Mouse (Mus musculus) myocyte (in vitro differentiated cells): ENCODE results near the gene Olfr608. TPM values are rescaled to one million over a fixed set of nuclear protein-coding genes. Genes with fewer than 3 reads are reported as not detected.
"Not testable (repeated sequence)": the region's sequence is repeated elsewhere in the genome, so short reads cannot be mapped to it uniquely, and the experiment has no call there.

Experiments used
- H3K27me3 ChIP-seq: one replicate; pipeline ENCODE4 v1.6.1; 2011; ENCODE audit not compliant: control insufficient read depth, insufficient read depth, insufficient read length
- H3K36me3 ChIP-seq: one replicate; pipeline ENCODE4 v1.6.1; 2011; ENCODE audit not compliant: control insufficient read depth, insufficient read depth
- H3K4me2 ChIP-seq: one replicate; pipeline ENCODE4 v1.6.1; 2011; ENCODE audit warnings: low read depth, control low read depth
- H3K4me3 ChIP-seq: one replicate; pipeline ENCODE4 v1.5.1; 2011; ENCODE audit warnings: mild to moderate bottlenecking, control low read depth, moderate library complexity
- H3K79me2 ChIP-seq: one replicate; pipeline ENCODE4 v1.6.1; 2011; ENCODE audit not compliant: control insufficient read depth, insufficient read depth
- H3ac ChIP-seq: one replicate; pipeline ENCODE4 v1.6.1; 2011; ENCODE audit not compliant: control insufficient read depth, insufficient read length
- CEBPB ChIP-seq: IDR thresholded peaks from 2 replicates; pipeline ENCODE4 v1.6.1; 2011; ENCODE audit warnings: mild to moderate bottlenecking, moderate library complexity; ENCODE audit not compliant: poor library complexity, insufficient read depth, severe bottlenecking
- E2F4 ChIP-seq: IDR thresholded peaks from one replicate; pipeline ENCODE4 v1.6.1; 2011; ENCODE audit warnings: mild to moderate bottlenecking, control low read depth, moderate library complexity; ENCODE audit not compliant: insufficient read depth
- MAX ChIP-seq: IDR thresholded peaks from one replicate; pipeline ENCODE4 v1.6.1; 2011; ENCODE audit warnings: low read depth, mild to moderate bottlenecking, control low read depth
- MYOD1 ChIP-seq, 3 experiments: IDR thresholded peaks; one replicate each; pipeline ENCODE4 v1.6.1; 2011; ENCODE audit warnings: control low read depth in 2 of 3, low read depth in 2 of 3, mild to moderate bottlenecking in 2 of 3, moderate library complexity in 1 of 3; ENCODE audit not compliant: insufficient read length in 2 of 3, control insufficient read depth in 1 of 3
- MYOG ChIP-seq, 3 experiments: IDR thresholded peaks; one replicate each; pipeline ENCODE4 v1.6.1; 2011; ENCODE audit warnings: control low read depth in 2 of 3, low read depth in 2 of 3, mild to moderate bottlenecking in 2 of 3; ENCODE audit not compliant: insufficient read length in 2 of 3, control insufficient read depth in 1 of 3, insufficient read depth in 1 of 3
- POLR2A ChIP-seq: IDR thresholded peaks from one replicate; pipeline ENCODE4 v1.6.1; 2011; ENCODE audit warnings: low read depth, mild to moderate bottlenecking, control low read depth, moderate library complexity; ENCODE audit not compliant: insufficient read length
- POLR2AphosphoS2 ChIP-seq: IDR thresholded peaks from one replicate; pipeline ENCODE4 v1.6.1; 2011; ENCODE audit warnings: low read depth, control low read depth; ENCODE audit not compliant: insufficient read length
- REST ChIP-seq: IDR thresholded peaks from one replicate; pipeline ENCODE4 v1.6.1; 2011; ENCODE audit warnings: mild to moderate bottlenecking, control low read depth, moderate library complexity; ENCODE audit not compliant: insufficient read depth, insufficient read length
- SRF ChIP-seq: IDR thresholded peaks from one replicate; pipeline ENCODE4 v1.6.1; 2011; ENCODE audit warnings: low read depth; ENCODE audit not compliant: control insufficient read depth, insufficient read length
- TCF12 ChIP-seq: IDR thresholded peaks from one replicate; pipeline ENCODE4 v1.6.1; 2011; ENCODE audit warnings: mild to moderate bottlenecking, control low read depth; ENCODE audit not compliant: poor library complexity, insufficient read depth, severe bottlenecking
- TCF3 ChIP-seq: IDR thresholded peaks from one replicate; pipeline ENCODE4 v1.6.1; 2011; ENCODE audit warnings: low read depth, control low read depth; ENCODE audit not compliant: insufficient read length
- USF1 ChIP-seq: IDR thresholded peaks from one replicate; pipeline ENCODE4 v1.6.1; 2011; ENCODE audit warnings: low read depth, mild to moderate bottlenecking, control low read depth, moderate library complexity
- polyA plus RNA-seq: library from polyadenylated mRNA; unstranded; fragments of >200 nt; fragmentation: generic; extraction: Trizol; gene quantifications from one replicate; pipeline ENCODE4 v1.2.1, GENCODE M21; 2012; ENCODE audit warnings: missing spikeins

Olfr608 gene
- polyA plus RNA-seq, 1 experiment, result not detected

DNA sequence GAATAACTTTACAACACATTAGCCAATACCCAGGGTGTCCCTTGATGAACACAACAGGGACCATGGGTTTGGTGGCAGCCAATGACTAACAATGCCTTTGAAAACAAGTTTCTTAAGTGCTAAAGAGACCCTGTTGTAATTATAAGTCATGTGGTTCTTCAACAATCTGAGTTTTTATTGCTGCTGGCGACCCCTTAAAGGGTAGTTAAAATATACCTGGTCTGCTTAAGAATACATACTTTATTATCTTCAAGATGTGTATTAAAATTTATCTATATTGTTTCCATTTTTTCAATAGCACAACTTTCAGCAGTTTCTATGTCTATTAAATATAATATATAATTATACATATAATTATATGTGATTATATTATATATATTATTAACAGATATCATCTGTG is 28.3 kb downstream of the Olfr608 start, which contains the start of gene Olfr609:
TSS of gene Olfr609 (minus strand) at position 101 of the 400 bp plus-strand sequence.
- Histone ChIP-seq H3K79me2 (no peaks in the 10 kb centered on the region), H3K36me3 (no peaks in the 10 kb centered on the region), H3K27me3 (no peaks in the 10 kb centered on the region), H3K4me3 (no peak within 1 kb of the TSS), H3ac (no peak within 1 kb of the TSS), H3K4me2 (no peak within 1 kb of the TSS)
- no peak for TF ChIP-seq MYOD1 (IDR thresholded peaks at IDR 0.05; ENCODE audit: control insufficient read depth in 1 of 3, insufficient read length in 2 of 3, low read depth in 2 of 3)
- no peak for TF ChIP-seq TCF12

DNA sequence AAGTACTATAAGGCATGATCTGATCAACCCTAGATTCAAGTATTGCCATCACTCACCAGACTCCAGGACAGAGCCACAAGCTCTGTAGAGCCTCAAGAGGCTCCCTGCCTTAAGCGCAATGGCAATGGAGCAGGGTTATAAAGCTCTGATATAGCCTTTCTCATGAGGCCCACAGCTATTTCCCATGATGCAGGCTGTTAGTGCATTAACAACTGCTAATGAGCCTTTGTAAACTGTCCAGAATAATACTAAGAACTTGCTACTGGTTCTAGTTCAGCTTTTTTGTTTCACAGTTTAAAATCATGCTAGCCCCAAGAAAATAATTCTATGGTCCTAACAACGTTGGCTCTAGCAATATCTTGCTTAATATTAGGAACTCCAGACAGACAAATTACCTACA is 42.3 kb downstream of the Olfr608 start, which contains the start of gene Olfr610:
TSS of gene Olfr610 (minus strand) at position 101 of the 400 bp plus-strand sequence.
- Histone ChIP-seq H3K36me3 (no peaks in the 10 kb centered on the region), H3K27me3 (no peaks in the 10 kb centered on the region), H3ac (no peak within 1 kb of the TSS), H3K4me2 (no peak within 1 kb of the TSS), H3K4me3 (no peak within 1 kb of the TSS), H3K79me2 (no peaks in the 10 kb centered on the region)
- TF ChIP-seq SRF (no peak), MYOD1 (IDR thresholded peaks at IDR 0.05; ENCODE audit: control insufficient read depth in 1 of 3, insufficient read length in 2 of 3, low read depth in 2 of 3) (no peak), REST (no peak), MYOG (IDR thresholded peaks at IDR 0.05; ENCODE audit: control insufficient read depth in 1 of 3, insufficient read depth in 1 of 3, insufficient read length in 2 of 3, low read depth in 2 of 3) (no peak), CEBPB (no peak), MAX (no peak), E2F4 (no peak), POLR2AphosphoS2 (no peak), TCF3 (no peak), POLR2A (no peak), USF1 (no peak), TCF12 (no peak)

- not testable (repeated sequence) for H3K79me2 ChIP-seq, H3K4me3 ChIP-seq, H3ac ChIP-seq, H3K4me2 ChIP-seq, H3K27me3 ChIP-seq, H3K36me3 ChIP-seq
Measured at GRCm38 (mm10) chr7:103520746-103521145, 51.1 kb downstream of the Olfr608 start, which contains the start of gene Olfr611. Gene Olfr611, minus strand, starts transcription at chr7:103520846.

Other genes starting within 250 kb of the Olfr608 start
- gene Usp17ld, start 217.4 kb upstream of the Olfr608 start, polyA plus RNA-seq, result 0.05 TPM
- not detected for gene Olfr596, start 164.2 kb upstream of the Olfr608 start, polyA plus RNA-seq
- not detected for gene Olfr597, start 153.6 kb upstream of the Olfr608 start, polyA plus RNA-seq
- gene Olfr598, start 146.3 kb upstream of the Olfr608 start, polyA plus RNA-seq, result not detected
- not detected for gene Olfr599, start 134.0 kb upstream of the Olfr608 start, polyA plus RNA-seq
- gene Olfr600, start 120.2 kb upstream of the Olfr608 start, polyA plus RNA-seq, result not detected
- gene Olfr601, start 107.2 kb upstream of the Olfr608 start, polyA plus RNA-seq, result not detected
- gene Olfr603, start 83.7 kb upstream of the Olfr608 start, polyA plus RNA-seq, result not detected
- not detected for gene Usp17lc, start 54.8 kb upstream of the Olfr608 start, polyA plus RNA-seq
- not detected for gene Olfr605, start 24.4 kb upstream of the Olfr608 start, polyA plus RNA-seq
- gene Olfr606, start 20.8 kb upstream of the Olfr608 start, polyA plus RNA-seq, result not detected
- not detected for gene Olfr607, start 5.7 kb upstream of the Olfr608 start, polyA plus RNA-seq
- not detected for gene Olfr609, start 28.2 kb downstream of the Olfr608 start, polyA plus RNA-seq
- gene Olfr610, start 42.2 kb downstream of the Olfr608 start, polyA plus RNA-seq, result not detected
- not detected for gene Olfr611, start 51.0 kb downstream of the Olfr608 start, polyA plus RNA-seq
- gene Olfr612, start 72.8 kb downstream of the Olfr608 start, polyA plus RNA-seq, result not detected
- gene Olfr613, start 78.2 kb downstream of the Olfr608 start, polyA plus RNA-seq, result not detected
- not detected for gene Olfr615, start 86.2 kb downstream of the Olfr608 start, polyA plus RNA-seq
- gene Olfr616, start 99.3 kb downstream of the Olfr608 start, polyA plus RNA-seq, result not detected
- not detected for gene Olfr617, start 103.2 kb downstream of the Olfr608 start, polyA plus RNA-seq
- not detected for gene Olfr618, start 120.2 kb downstream of the Olfr608 start, polyA plus RNA-seq
- not detected for gene Olfr619, start 130.7 kb downstream of the Olfr608 start, polyA plus RNA-seq
- gene Olfr620, start 142.7 kb downstream of the Olfr608 start, polyA plus RNA-seq, result not detected
- not detected for gene Olfr622, start 172.8 kb downstream of the Olfr608 start, polyA plus RNA-seq
- not detected for gene Olfr623, start 193.8 kb downstream of the Olfr608 start, polyA plus RNA-seq
- not detected for gene Olfr624, start 201.3 kb downstream of the Olfr608 start, polyA plus RNA-seq
- gene Olfr625-ps1, start 212.8 kb downstream of the Olfr608 start, polyA plus RNA-seq, result not detected
- not detected for gene Olfr243, start 244.8 kb downstream of the Olfr608 start, polyA plus RNA-seq